Mouse (Mus musculus) heart, embryonic 16.5 days (tissue): ENCODE results near the gene C8b. TPM values are rescaled to one million over a fixed set of nuclear protein-coding genes. Genes with fewer than 3 reads are reported as not detected.

Source experiments
- ATAC-seq: fragments of 200-750 bp; cut with Nextera tagmentation; replicated peaks from 2 replicates; pipeline ENCODE4 v1.8.0; 2017; ENCODE audit warnings: moderate number of reproducible peaks; ENCODE audit not compliant: insufficient read depth, low FRiP score; ENCODE audit errors: extremely low read depth
- H3K27ac ChIP-seq: fragments of 300-500 bp; sonication (generic); 2 replicates; pipeline ENCODE4 v1.5.1; 2014; ENCODE audit warnings: mild to moderate bottlenecking, low read length, control low read depth, moderate library complexity
- H3K27me3 ChIP-seq: fragments of 300-500 bp; sonication (generic); 2 replicates; pipeline ENCODE4 v1.6.1; 2014; ENCODE audit warnings: low read length, mixed read lengths; ENCODE audit not compliant: control insufficient read depth, insufficient read depth
- H3K36me3 ChIP-seq: fragments of 300-500 bp; sonication (generic); 2 replicates; pipeline ENCODE4 v1.6.1; 2014; ENCODE audit not compliant: control insufficient read depth, insufficient read depth
- H3K4me1 ChIP-seq: fragments of 300-500 bp; sonication (generic); 2 replicates; pipeline ENCODE4 v1.6.1; 2014; ENCODE audit warnings: low read length, mixed read lengths; ENCODE audit not compliant: control insufficient read depth, insufficient read depth
- H3K4me2 ChIP-seq: fragments of 300-500 bp; sonication (generic); 2 replicates; pipeline ENCODE4 v1.6.1; 2014; ENCODE audit warnings: low read depth, mild to moderate bottlenecking, control low read depth, low read length
- H3K4me3 ChIP-seq: fragments of 300-500 bp; sonication (generic); 2 replicates; pipeline ENCODE4 v1.5.1; 2014; ENCODE audit warnings: mild to moderate bottlenecking, control low read depth, low read length
- H3K9ac ChIP-seq: fragments of 300-500 bp; sonication (generic); 2 replicates; pipeline ENCODE4 v1.6.1; 2014; ENCODE audit warnings: low read length, control low read depth
- H3K9me3 ChIP-seq: fragments of 300-500 bp; sonication (generic); replicated peaks from 2 replicates; pipeline ENCODE4 v1.6.1; 2016; ENCODE audit warnings: low read length; ENCODE audit not compliant: control insufficient read depth
- WGBS: fragments of 180-500 bp; shearing (Covaris S2); extraction: QIAGEN DNeasy Blood & Tissue Kit; methylation state at CpG from one replicate; pipeline ENCODE4 v1.1.7; 2014; 5-methylcytosine and 5-hydroxymethylcytosine counted together
- polyA plus RNA-seq: library from polyadenylated mRNA; unstranded; fragments of >200 nt; fragmentation: Nextera tagmentation; extraction: Ambion mirVana; gene quantifications from 2 replicates; pipeline ENCODE4 v1.2.1, GENCODE M21; 2015

The C8b gene
- polyA plus RNA-seq, 1 experiment from 2014 or later = 0.11 TPM

DNA sequence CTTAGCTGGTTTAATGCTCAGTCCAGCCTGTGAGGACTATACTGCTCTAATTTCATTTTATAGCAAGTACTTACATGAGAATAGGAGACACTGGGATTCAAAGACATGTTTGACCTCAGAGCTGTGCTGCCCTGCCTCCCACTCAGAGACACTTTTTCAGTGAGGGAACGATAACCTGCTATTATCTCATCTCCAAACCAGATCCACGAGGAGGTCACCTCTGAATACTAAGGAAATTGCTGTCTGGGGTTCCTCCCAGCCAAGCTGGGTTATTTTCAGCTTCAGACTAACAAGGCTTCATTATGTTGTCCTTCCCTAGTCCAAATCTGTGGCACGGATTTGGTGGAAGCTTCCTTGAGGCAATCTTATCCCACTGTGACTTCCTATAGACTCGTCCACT, 53.8 kb downstream of the C8b start:
- WGBS = 37% methylated on average over 4 of the region's 4 CpGs
- H3K4me2 ChIP-seq = no peak overlapping the region
- H3K4me1 ChIP-seq = no peaks in the 10 kb centered on the region
- no peak overlapping the region for H3K4me3 ChIP-seq
- no peaks in the 10 kb centered on the region for H3K36me3 ChIP-seq
- H3K27ac ChIP-seq = no peak overlapping the region
- H3K9ac ChIP-seq = no peak overlapping the region
- H3K9me3 ChIP-seq = no peaks in the 10 kb centered on the region
- no peak for ATAC-seq
- no peaks in the 10 kb centered on the region for H3K27me3 ChIP-seq

DNA sequence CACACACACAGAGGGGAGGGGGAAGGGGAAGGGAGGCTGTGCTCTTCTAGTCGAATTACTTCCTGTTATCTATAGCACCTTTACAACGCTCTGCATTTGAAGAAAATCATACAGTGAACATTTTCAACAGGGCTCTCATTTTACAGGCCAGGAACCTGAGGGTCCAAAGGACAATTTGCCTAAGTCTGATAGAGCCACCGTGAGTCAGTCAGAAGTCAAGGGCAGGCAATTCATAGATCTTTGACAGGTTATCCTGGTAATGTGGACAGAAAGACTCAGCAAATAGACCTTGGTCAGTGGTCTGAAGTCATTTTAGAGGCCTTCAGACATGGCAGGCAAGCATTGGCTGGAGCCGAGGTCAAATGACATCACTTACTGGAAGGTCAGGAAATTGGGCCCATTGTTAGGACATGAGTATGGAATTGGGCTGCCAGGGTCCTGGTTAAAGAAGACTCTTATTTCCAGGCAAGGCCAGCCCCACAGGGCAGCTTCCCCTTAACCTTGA, 57.5 kb downstream of the C8b start:
- no peaks in the 10 kb centered on the region for H3K27me3 ChIP-seq
- no peaks in the 10 kb centered on the region for H3K9me3 ChIP-seq
- ATAC-seq = no peak
- no peak overlapping the region for H3K4me3 ChIP-seq
- 72% methylated on average over 4 of the region's 4 CpGs for WGBS
- H3K36me3 ChIP-seq = no peaks in the 10 kb centered on the region
- H3K27ac ChIP-seq = no peak overlapping the region
- no peak overlapping the region for H3K9ac ChIP-seq
- no peaks in the 10 kb centered on the region for H3K4me1 ChIP-seq
- no peak overlapping the region for H3K4me2 ChIP-seq

DNA sequence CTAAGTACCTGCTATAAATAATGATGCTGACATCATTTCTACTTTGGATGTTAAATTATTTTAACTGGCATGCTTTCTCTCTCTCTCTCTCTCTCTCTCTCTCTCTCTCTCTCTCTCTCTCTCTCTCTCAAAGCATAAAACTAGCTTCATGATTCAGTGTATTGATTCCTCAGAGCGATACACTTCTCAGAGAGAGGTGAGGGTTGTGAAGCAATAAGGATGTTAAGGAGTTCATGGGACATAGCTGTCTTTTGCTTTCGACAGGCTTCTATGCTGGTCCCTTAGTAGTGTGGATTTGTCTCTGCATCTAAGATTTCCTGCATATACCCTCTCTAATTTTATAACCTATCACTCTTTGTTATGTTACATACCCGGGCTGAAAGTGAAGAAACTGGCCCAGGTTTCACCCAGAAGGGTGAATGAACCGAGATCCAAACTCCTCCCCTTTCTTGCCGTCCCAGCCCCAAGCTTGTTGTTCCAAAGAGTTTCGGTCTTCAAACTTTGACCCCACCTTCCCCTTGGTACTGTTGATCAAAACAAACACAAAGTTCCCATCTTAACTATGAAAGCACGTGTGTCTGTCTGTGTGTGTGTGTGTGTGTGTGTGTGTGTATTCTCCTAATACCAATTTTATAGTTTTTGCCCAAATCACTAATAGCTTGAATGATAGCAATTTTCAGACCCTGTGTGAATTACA, 58.4 kb downstream of the C8b start:
- Histone ChIP-seq H3K9me3 (no peaks in the 10 kb centered on the region), H3K27me3 (no peaks in the 10 kb centered on the region), H3K4me2 (no peak overlapping the region), H3K4me3 (no peak overlapping the region), H3K9ac (no peak overlapping the region), H3K36me3 (no peaks in the 10 kb centered on the region), H3K27ac (no peak overlapping the region), H3K4me1 (no peaks in the 10 kb centered on the region)
- no peak for ATAC-seq
- 71% methylated on average over 7 of the region's 7 CpGs for WGBS

DNA sequence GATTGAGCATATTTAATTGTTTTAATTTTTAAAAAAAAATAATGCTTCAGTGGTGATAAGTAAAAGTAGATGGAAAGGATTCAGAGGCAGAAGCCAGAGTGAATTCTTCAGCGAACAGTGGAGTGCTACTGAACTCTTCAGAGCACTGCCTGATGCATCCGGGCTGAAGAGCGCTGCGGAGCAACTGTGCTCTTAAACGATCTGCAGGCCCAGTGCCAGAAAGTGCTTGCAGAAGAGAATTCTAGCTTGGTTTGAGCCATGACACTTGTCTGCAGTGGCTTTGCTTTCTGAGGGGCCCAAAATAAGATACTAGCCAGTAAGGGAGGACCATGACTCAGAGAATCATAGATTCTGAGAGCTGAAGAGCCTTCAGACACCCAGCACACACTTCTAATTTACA, 62.8 kb downstream of the C8b start:
- Histone ChIP-seq H3K36me3 (no peaks in the 10 kb centered on the region), H3K4me3 (no peak overlapping the region), H3K9me3 (no peaks in the 10 kb centered on the region), H3K4me1 (no peaks in the 10 kb centered on the region), H3K9ac (no peak overlapping the region), H3K4me2 (no peak overlapping the region), H3K27me3 (no peaks in the 10 kb centered on the region), H3K27ac (no peak overlapping the region)
- ATAC-seq = no peak
- WGBS = 52% methylated on average over 5 of the region's 5 CpGs

DNA sequence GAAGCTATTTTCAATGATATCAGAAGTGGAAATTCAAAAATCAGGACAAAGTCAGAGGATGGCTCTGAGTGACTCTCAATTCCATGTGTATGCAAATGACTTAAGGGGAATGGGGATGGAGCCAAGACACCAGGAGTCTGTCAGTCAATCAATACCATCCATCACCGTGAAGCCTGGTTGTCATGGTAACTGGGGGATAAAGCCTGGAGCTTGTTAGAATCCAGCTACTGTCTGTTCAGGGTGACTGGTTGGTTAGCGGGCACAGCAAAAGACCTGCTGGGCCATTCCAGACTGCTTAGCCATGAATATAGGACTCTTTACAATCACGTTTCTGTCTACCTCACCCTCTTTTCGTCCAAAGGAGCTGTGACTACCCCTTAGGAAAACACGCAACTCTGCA, 69.0 kb downstream of the C8b start:
- 57% methylated on average over 5 of the region's 5 CpGs for WGBS
- H3K27me3 ChIP-seq = no peaks in the 10 kb centered on the region
- no peak for ATAC-seq
- no peak overlapping the region for H3K9ac ChIP-seq
- H3K4me2 ChIP-seq = no peak overlapping the region
- no peak overlapping the region for H3K27ac ChIP-seq
- no peaks in the 10 kb centered on the region for H3K9me3 ChIP-seq
- H3K4me1 ChIP-seq = no peaks in the 10 kb centered on the region
- no peak overlapping the region for H3K4me3 ChIP-seq
- no peaks in the 10 kb centered on the region for H3K36me3 ChIP-seq

DNA sequence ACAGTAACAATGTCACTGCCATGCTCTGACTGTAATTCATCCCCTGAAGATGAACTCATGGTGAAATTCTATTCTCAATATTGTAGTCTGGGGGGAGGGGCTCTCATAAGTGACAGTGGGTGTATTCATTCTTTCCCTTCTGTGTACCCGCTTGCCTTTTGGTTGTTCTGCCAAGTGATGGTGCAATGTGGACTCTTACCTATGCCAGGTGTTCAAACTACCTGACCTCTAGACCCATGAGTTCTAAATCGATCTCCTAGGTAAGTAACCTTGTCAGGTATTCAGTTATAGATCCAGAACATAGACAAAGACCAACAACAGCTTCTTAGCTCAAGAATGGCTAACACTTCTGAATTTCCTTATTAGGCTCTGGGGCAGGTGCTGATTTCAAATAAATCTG, 72.2 kb downstream of the C8b start:
- WGBS = 77% methylated on average over 2 of the region's 2 CpGs
- ATAC-seq = no peak
- Histone ChIP-seq H3K9ac (no peak overlapping the region), H3K27me3 (no peaks in the 10 kb centered on the region), H3K4me2 (no peak overlapping the region), H3K27ac (no peak overlapping the region), H3K36me3 (no peaks in the 10 kb centered on the region), H3K4me3 (no peak overlapping the region), H3K4me1 (no peaks in the 10 kb centered on the region), H3K9me3 (no peaks in the 10 kb centered on the region)

DNA sequence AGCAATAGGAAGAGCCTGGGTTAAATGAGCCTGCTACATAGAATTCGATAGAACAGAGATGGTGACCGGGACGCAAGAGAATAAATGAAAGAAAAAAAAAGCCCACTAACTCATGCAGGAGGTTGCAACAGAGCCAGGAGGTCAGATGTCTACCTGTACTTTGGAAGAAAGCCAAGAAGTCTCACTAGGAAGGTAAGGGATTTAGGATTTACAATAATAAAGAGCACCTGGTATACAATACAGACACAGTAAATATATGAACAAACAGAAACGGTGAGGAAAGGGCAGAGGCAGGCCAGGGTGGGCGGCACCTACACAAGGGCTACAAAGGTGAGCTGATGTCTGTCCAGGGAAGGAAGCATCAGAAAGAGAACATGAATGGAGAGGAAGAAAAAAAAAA, 76.1 kb downstream of the C8b start:
- Histone ChIP-seq H3K4me3 (no peak overlapping the region), H3K9ac (no peak overlapping the region), H3K4me2 (no peak overlapping the region), H3K27ac (no peak overlapping the region), H3K27me3 (no peaks in the 10 kb centered on the region), H3K4me1 (no peaks in the 10 kb centered on the region), H3K36me3 (no peaks in the 10 kb centered on the region), H3K9me3 (no peaks in the 10 kb centered on the region)
- WGBS = 82% methylated on average over 5 of the region's 5 CpGs
- ATAC-seq = no peak

DNA sequence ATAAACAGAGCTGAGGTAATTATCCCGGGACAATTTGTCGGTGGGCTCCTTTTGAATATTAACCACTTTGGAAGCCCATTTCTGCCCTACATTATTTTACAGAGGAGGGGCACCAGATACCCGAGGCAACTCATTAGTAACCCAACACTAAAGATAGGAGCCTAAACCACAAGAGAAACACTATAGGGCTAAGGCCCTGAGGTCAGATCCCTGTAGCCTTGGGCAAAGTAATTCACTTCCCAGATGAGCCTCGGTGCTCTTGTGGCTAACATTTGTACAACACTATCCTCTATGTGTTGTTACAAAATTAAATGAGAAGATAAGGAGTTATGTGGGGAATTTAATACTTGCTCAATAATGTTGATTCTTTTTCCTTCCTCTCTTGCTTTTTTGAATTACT, 77.4 kb downstream of the C8b start:
- H3K27ac ChIP-seq = no peak overlapping the region
- H3K27me3 ChIP-seq = no peaks in the 10 kb centered on the region
- 65% methylated on average over 4 of the region's 4 CpGs for WGBS
- H3K4me1 ChIP-seq = no peaks in the 10 kb centered on the region
- H3K9ac ChIP-seq = no peak overlapping the region
- H3K9me3 ChIP-seq = no peaks in the 10 kb centered on the region
- no peaks in the 10 kb centered on the region for H3K36me3 ChIP-seq
- no peak for ATAC-seq
- no peak overlapping the region for H3K4me3 ChIP-seq
- H3K4me2 ChIP-seq = no peak overlapping the region
